Mouse (Mus musculus) macrophage (primary cell): ENCODE measurements around the gene Usp30. TPM values are rescaled to one million over a fixed set of nuclear protein-coding genes. Genes with fewer than 3 reads are reported as not detected.

ENCODE experiments used
- H3K27ac ChIP-seq: fragments of 350-480 bp; formaldehyde crosslinking; 2 replicates; pipeline ENCODE4 v1.9.0; 2021
- H3K36me3 ChIP-seq: fragments of 350-480 bp; formaldehyde crosslinking; 2 replicates; pipeline ENCODE4 v1.9.0; 2021; ENCODE audit errors: inconsistent target
- H3K4me3 ChIP-seq: fragments of 350-480 bp; formaldehyde crosslinking; 2 replicates; pipeline ENCODE4 v1.9.0; 2021; ENCODE audit errors: inconsistent target
- H3K79me2 ChIP-seq: fragments of 350-480 bp; formaldehyde crosslinking; 2 replicates; pipeline ENCODE4 v1.9.0; 2021; ENCODE audit errors: inconsistent target
- WGBS: methylation state at CpG from one replicate; pipeline ENCODE4 v1.1.7; 2026; ENCODE audit warnings: inconsistent platforms; ENCODE audit not compliant: missing documents; 5-methylcytosine and 5-hydroxymethylcytosine counted together
- polyA plus RNA-seq: library from polyadenylated mRNA; stranded (reverse); fragments of 250-400 nt; gene quantifications from 3 replicates; pipeline ENCODE4 v1.2.4, GENCODE M21; 2018; ENCODE audit warnings: inconsistent platforms
- total RNA-seq, 78 experiments: library from RNA; depleted of rRNA; stranded (reverse); fragments of 250-400 nt; gene quantifications; 1 replicate in 9 of 78; 2 replicates in 24 of 78; 3 replicates in 43 of 78; 4 replicates in 2 of 78; pipeline ENCODE4 v1.2.4; 2018; ENCODE audit warnings: inconsistent platforms in 56 of 78

Gene Usp30
- total RNA-seq (2018; cell fraction: chromatin; rRNA removed), result 10 to 100 TPM in 16 of 26 experiments, 1 to 10 TPM in 10; 1.1 to 36.3 (median 15.1) TPM
- total RNA-seq (2018; cell fraction: cytosol; rRNA removed), result 10 to 100 TPM in 12 of 26 experiments, 1 to 10 TPM in 14; 4.3 to 12.0 (median 9.8) TPM
- 10 to 100 TPM in 11 of 26 experiments, 1 to 10 TPM in 15; 2.6 to 23.7 (median 9.0) TPM for total RNA-seq (2018; cell fraction: nucleus; rRNA removed)
- 8.4 to 11.9 TPM (median 8.4 TPM) in 3 replicates for polyA plus RNA-seq

- 91% methylated on average over 6 of the region's 6 CpGs for WGBS
- no peak within 1 kb of the TSS for H3K27ac ChIP-seq
- no peaks in the 10 kb centered on the region for H3K79me2 ChIP-seq
- no peak within 1 kb of the TSS for H3K4me3 ChIP-seq
- no peaks in the 10 kb centered on the region for H3K36me3 ChIP-seq
These were observed at the start of gene Usp30 for GRCm38 (mm10) chr5:114065161-114065560. Gene Usp30, plus strand, starts transcription at chr5:114065461.

GRCm38 (mm10) chr5:114024390-114024789, 40.9 kb upstream of the Usp30 start:
- no peaks in the 10 kb centered on the region for H3K79me2 ChIP-seq
- 50% methylated on average over 6 of the region's 6 CpGs for WGBS
- no peak overlapping the region for H3K4me3 ChIP-seq
- no peaks in the 10 kb centered on the region for H3K36me3 ChIP-seq
- H3K27ac ChIP-seq, result no peak overlapping the region

DNA sequence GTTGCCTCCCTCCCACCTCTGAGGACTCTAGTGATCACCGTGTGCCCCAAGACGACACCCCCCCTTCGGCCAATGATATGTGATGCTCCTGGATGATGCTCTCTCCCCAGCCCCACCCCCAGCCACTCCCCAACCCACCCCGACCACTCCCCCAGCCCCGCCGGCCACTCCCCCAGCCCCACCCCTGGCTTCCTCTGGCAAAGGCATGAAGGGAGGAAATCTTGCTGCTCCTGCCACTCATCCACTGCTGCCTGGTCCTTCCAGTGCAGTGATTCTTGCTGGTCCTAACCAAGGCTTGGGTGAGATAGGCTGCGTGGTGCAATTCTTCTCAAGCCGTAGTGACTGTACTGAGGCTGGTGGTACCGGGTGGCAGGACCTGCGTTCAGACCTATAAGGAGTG, 40.4 kb upstream of the Usp30 start:
- no peaks in the 10 kb centered on the region for H3K79me2 ChIP-seq
- no peak overlapping the region for H3K4me3 ChIP-seq
- 19% methylated on average over 7 of the region's 10 CpGs for WGBS
- H3K36me3 ChIP-seq, result no peaks in the 10 kb centered on the region
- H3K27ac ChIP-seq, result no peak overlapping the region

- 84% methylated on average over 12 of the region's 12 CpGs for WGBS
- Histone ChIP-seq H3K36me3 (no peaks in the 10 kb centered on the region), H3K4me3 (no peak overlapping the region), H3K27ac (no peak overlapping the region), H3K79me2 (no peaks in the 10 kb centered on the region)
These were observed 37.9 kb upstream of the Usp30 start for GRCm38 (mm10) chr5:114027217-114027944.

DNA sequence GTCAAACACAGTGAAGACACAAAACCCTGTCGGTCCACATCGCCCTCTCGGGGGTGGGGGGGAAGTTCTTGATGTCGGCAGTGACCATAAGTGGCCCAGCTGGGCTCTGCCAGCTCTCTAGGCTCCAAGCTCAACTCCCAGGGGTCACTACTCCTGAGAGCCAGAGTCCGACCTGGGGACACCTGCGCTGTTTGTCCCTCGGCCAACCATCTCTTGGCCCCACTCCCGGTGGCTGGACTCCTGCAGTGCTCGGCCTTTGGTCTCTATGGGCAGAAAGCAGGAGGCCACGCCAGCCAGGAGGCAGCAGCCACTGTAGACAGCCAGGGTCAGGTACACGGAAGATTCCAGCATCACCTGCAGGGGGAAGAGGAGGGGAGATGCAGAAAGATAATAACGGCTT, 37.1 kb upstream of the Usp30 start:
- Histone ChIP-seq H3K4me3 (no peak overlapping the region), H3K36me3 (no peaks in the 10 kb centered on the region), H3K27ac (no peak overlapping the region), H3K79me2 (no peaks in the 10 kb centered on the region)
- WGBS, result 93% methylated on average over 12 of the region's 12 CpGs

- Histone ChIP-seq H3K4me3 (no peak overlapping the region), H3K79me2 (no peaks in the 10 kb centered on the region), H3K27ac (no peak overlapping the region), H3K36me3 (no peaks in the 10 kb centered on the region)
- 82% methylated on average over 12 of the region's 12 CpGs for WGBS
These were observed 34.6 kb upstream of the Usp30 start for GRCm38 (mm10) chr5:114030652-114031051.

GRCm38 (mm10) chr5:114032161-114032763, 33.0 kb upstream of the Usp30 start:
- Histone ChIP-seq H3K4me3 (no peak overlapping the region), H3K27ac (no peak overlapping the region), H3K36me3 (no peaks in the 10 kb centered on the region), H3K79me2 (no peaks in the 10 kb centered on the region)
- WGBS, result 95% methylated on average over 3 of the region's 3 CpGs

- H3K27ac ChIP-seq, result no peak overlapping the region
- no peak overlapping the region for H3K4me3 ChIP-seq
- no peaks in the 10 kb centered on the region for H3K79me2 ChIP-seq
- H3K36me3 ChIP-seq, result no peaks in the 10 kb centered on the region
- 76% methylated on average over 7 of the region's 7 CpGs for WGBS
These were observed 30.9 kb upstream of the Usp30 start for GRCm38 (mm10) chr5:114034393-114034792.

DNA sequence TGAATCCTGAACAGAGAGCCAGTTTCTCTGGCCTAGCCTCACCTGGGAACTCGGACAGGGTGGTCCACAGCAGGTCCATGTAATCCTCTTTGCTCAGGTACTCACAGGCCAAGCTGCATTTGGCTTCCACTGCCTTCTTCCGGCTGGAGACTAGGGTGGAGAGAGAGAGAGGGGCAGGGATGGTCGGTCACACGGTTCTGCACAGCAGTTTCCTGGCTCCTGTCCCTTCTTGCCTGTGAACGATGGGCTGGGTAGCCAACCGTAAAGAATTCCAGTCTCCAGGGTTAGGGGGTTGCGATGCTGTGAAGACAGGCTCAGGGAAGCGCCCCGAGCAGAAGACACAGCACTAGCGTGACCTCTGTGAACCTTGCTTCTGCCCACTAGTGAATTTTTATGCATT, 30.1 kb upstream of the Usp30 start:
- no peak overlapping the region for H3K4me3 ChIP-seq
- no peaks in the 10 kb centered on the region for H3K79me2 ChIP-seq
- 70% methylated on average over 10 of the region's 10 CpGs for WGBS
- H3K27ac ChIP-seq, result no peak overlapping the region
- no peaks in the 10 kb centered on the region for H3K36me3 ChIP-seq

DNA sequence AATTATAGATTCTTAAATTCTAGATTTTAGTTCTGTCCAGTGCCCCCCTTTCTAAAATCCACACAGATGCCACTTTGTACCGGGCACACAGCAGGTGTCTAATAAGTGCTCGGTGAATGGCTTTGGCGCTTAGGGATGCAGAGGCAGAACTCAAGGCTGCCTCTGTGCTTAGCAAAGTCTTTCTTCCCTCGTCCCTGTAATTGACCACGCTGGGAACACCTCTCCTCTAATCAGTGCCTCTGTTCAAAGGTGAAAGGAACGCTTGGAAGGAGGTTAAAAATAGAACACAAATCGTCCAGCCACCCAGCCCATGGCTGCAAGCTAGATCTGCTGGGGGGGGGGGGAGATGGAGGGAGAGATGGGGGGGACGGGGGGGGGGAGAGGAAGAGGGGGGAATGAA, 24.8 kb upstream of the Usp30 start:
- Histone ChIP-seq H3K4me3 (no peak overlapping the region), H3K27ac (no peak overlapping the region), H3K36me3 (no peaks in the 10 kb centered on the region), H3K79me2 (no peaks in the 10 kb centered on the region)
- 51% methylated on average over 6 of the region's 8 CpGs for WGBS

DNA sequence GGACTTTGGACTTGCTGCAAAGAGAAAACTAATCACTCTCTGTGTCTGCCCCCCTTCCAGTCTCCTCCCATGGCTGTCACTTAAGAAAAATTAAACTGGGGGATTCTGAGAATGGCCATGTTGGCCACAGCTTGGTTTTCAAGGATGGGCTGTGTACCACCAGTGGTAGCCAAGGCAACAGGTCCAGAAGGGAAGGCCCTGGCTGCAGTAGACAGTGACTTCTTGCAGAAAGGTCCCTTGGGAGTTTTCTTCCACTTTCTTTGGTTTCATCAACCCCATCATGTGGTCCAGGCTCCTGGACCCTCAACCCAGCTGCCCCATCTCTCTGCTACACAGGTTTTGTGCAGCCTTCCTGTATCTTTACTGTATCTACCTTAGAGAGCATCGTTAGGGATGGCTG, 24.4 kb upstream of the Usp30 start:
- Histone ChIP-seq H3K4me3 (no peak overlapping the region), H3K27ac (no peak overlapping the region), H3K36me3 (no peaks in the 10 kb centered on the region), H3K79me2 (no peaks in the 10 kb centered on the region)
- 72% methylated on average over 1 of the region's 1 CpGs for WGBS

GRCm38 (mm10) chr5:114041327-114041930, 23.8 kb upstream of the Usp30 start:
- 22% methylated on average over 15 of the region's 15 CpGs for WGBS
- Histone ChIP-seq H3K27ac (no peak overlapping the region), H3K4me3 (no peak overlapping the region)

DNA sequence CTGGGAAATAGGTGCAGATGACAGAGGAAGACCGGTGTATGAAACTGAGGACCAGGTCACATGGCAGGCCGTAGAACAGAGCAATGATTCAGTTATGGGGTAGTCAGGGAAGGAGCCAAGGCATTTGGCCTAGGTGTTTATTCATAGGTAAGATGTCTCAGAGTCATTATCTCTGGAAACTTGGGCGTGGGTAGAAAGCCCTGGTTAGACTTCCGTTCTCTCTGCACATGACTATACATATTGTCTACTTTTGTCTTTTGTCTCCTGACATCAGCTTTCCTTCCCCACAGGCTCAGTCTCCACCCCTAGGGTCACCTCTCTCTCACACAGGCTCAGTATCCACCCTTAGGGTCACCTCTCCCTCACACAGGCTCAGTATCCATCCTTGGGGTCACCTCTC, 21.5 kb upstream of the Usp30 start:
- Histone ChIP-seq H3K4me3 (no peak overlapping the region), H3K36me3 (no peaks in the 10 kb centered on the region), H3K79me2 (no peaks in the 10 kb centered on the region), H3K27ac (no peak overlapping the region)
- 73% methylated on average over 4 of the region's 4 CpGs for WGBS

More at GRCm38 (mm10) chr5:114041327-114041930, 23.8 kb upstream of the Usp30 start:
- H3K36me3 ChIP-seq, result no peaks in the 10 kb centered on the region
- no peaks in the 10 kb centered on the region for H3K79me2 ChIP-seq

DNA sequence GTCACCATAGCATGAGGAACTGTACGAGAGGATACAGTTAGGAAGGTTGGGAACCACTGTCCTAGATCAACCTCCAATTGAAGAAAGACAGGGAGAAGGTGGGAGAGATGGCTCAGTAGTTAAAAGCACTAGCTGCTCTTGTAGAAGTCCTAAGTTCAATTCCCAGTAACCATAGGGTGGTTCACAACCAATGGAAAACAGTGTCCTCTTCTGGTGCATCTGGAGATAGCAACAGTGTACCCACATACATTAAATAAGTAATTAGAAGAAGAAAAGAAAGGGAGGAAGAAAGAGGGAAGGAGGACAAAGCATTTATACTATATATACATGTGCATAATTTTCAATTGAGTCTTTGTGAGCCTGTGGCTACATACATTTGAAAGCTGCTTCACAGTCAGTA, 20.1 kb upstream of the Usp30 start:
- Histone ChIP-seq H3K4me3 (no peak overlapping the region), H3K79me2 (no peaks in the 10 kb centered on the region), H3K27ac (no peak overlapping the region), H3K36me3 (no peaks in the 10 kb centered on the region)
- WGBS, result 33% methylated on average over 1 of the region's 1 CpGs

GRCm38 (mm10) chr5:114046151-114046550, 19.1 kb upstream of the Usp30 start:
- no peak overlapping the region for H3K27ac ChIP-seq
- no peaks in the 10 kb centered on the region for H3K79me2 ChIP-seq
- no peaks in the 10 kb centered on the region for H3K36me3 ChIP-seq
- 54% methylated on average over 3 of the region's 3 CpGs for WGBS
- H3K4me3 ChIP-seq, result no peak overlapping the region
